Comparison of ENCODE assay signal across 8 mouse cellular contexts in the genomic region with DNA sequence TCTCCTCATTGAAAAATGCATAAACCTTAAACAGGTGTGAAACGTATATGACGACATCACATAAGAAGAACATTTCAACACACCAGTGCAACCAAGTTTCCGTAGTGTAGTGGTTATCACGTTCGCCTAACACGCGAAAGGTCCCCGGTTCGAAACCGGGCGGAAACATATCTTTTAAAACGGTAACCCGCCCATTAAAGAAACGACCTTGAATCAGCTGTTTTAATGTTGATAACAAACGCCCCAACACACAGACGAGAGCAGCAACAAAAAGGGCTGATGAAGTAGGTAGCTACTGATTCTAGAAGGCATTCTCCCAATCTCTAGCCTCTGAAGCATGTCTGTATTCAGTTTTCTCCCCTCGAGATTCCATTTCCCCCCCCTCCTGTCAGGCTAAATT. TPM values are rescaled to one million over a fixed set of nuclear protein-coding genes. Genes with fewer than 3 reads are reported as not detected.
DNase-seq lines count a peak whose midpoint lies in the region; ATAC-seq and TF ChIP-seq lines count a peak whose summit lies in the region.

No protein-coding gene starts in this region.

- H3K36me3 ChIP-seq in hindbrain, embryonic 13.5 days = peaks cover 13% of the 10 kb centered on the region

- H3K9me3 ChIP-seq in hindbrain, embryonic 13.5 days = no peaks in the 10 kb centered on the region

- peak; percentile 15 for ATAC-seq in Patski
- peak; percentile 12; the same call in 1 of the 2 replicates for ATAC-seq in hindbrain, embryonic 13.5 days (ENCODE audit: low FRiP score)

- peaks cover 33% of the 10 kb centered on the region for H3K4me1 ChIP-seq in hindbrain, embryonic 13.5 days (replicated peaks)

- peak overlapping the region; percentile 92 for H3K4me3 ChIP-seq in hindbrain, embryonic 13.5 days

- no peak for TF ChIP-seq CTCF in Patski (IDR thresholded peaks at IDR 0.05)

- no peaks in the 10 kb centered on the region for H3K27me3 ChIP-seq in Patski
- H3K27me3 ChIP-seq in hindbrain, embryonic 13.5 days = peaks cover 21% of the 10 kb centered on the region

- peak overlapping the region; percentile 76 for H3K4me2 ChIP-seq in hindbrain, embryonic 13.5 days

- WGBS in hindbrain, embryonic 13.5 days = under 1% methylated on average over 17 of the region's 17 CpGs

- peak; percentile 88 for DNase-seq in Patski (ENCODE audit: low read depth, low spot score)
- DNase-seq in cerebellum, adult 9-11 months = peak; percentile 88
- peak; percentile 73 to 88 for DNase-seq in frontal cortex, postnatal 14 days (ENCODE audit: low spot score in 2 of 2)
- DNase-seq in layer of hippocampus, postnatal 14 days (ENCODE audit: low spot score in 2 of 2) = peak; percentile 78 to 91
- DNase-seq in lung, postnatal 14 days = peak; percentile 92
- peak; percentile 68 for DNase-seq in ovary, postnatal 36 days (ENCODE audit: low spot score)
- peak; percentile 91 for DNase-seq in thymus, postnatal 14 days

- H3K27ac ChIP-seq in hindbrain, embryonic 13.5 days = peak overlapping the region; percentile 74

- no peak overlapping the region for H3K9ac ChIP-seq in hindbrain, embryonic 13.5 days

- CTCF ChIA-PET in Patski (lab: Charles Lee) = interaction anchor here (2.5 kb wide), 1 partner anchor 9 kb away, joined by 13 read pairs; no protein-coding TSS in a partner anchor

- POLR2A ChIA-PET in Patski (lab: Charles Lee) = no interaction called here

- in situ Hi-C loops in Patski (cut with MboI; ENCODE audit: low pct_unique_long_range_greater_than_20kb) = loop anchor here (10.0 kb wide), 1 partner anchor 194 kb away; a partner anchor contains a TSS

RNA-seq across cellular contexts. Expression of a gene that starts 0.7 kb away (rescaled TPM):
- 30.9 TPM for polyA plus RNA-seq in Patski (2021)
- 34.6 and 35.0 TPM in 2 replicates for polyA plus RNA-seq in hindbrain, embryonic 13.5 days (2015; fragmentation: Nextera tagmentation; extraction: Ambion mirVana)
- 10 to 100 TPM; 15.7 to 16.6 TPM for total RNA-seq in layer of hippocampus, postnatal 14 days (2021)

RNA-seq across cellular contexts. Expression of a gene that starts 1.4 kb away (rescaled TPM):
- 0.05 TPM for polyA plus RNA-seq in Patski (2021)
- 0.25 and 0.28 TPM in 2 replicates for polyA plus RNA-seq in hindbrain, embryonic 13.5 days (2015; fragmentation: Nextera tagmentation; extraction: Ambion mirVana)
- total RNA-seq in layer of hippocampus, postnatal 14 days (2021) = 1 to 10 TPM; 1.4 to 1.5 TPM

RNA-seq across cellular contexts. Expression of a gene that starts 43.1 kb away (rescaled TPM):
- not detected for polyA plus RNA-seq in Patski (2021)
- polyA plus RNA-seq in hindbrain, embryonic 13.5 days (2015; fragmentation: Nextera tagmentation; extraction: Ambion mirVana) = 0.06 TPM in 1 of 2 replicates, not detected in the other
- not detected for total RNA-seq in layer of hippocampus, postnatal 14 days (2021)

RNA-seq across cellular contexts. Expression of a gene that starts 46.5 kb away (rescaled TPM):
- polyA plus RNA-seq in Patski (2021) = 0.08 TPM
- 1.8 and 2.4 TPM in 2 replicates for polyA plus RNA-seq in hindbrain, embryonic 13.5 days (2015; fragmentation: Nextera tagmentation; extraction: Ambion mirVana)
- under 1 TPM; 0.33 to 0.78 TPM for total RNA-seq in layer of hippocampus, postnatal 14 days (2021)

RNA-seq across cellular contexts. Expression of a gene that starts 53.4 kb away (rescaled TPM):
- 18.4 TPM for polyA plus RNA-seq in Patski (2021)
- polyA plus RNA-seq in hindbrain, embryonic 13.5 days (2015; fragmentation: Nextera tagmentation; extraction: Ambion mirVana) = 12.3 and 18.4 TPM in 2 replicates
- total RNA-seq in layer of hippocampus, postnatal 14 days (2021) = 1 to 10 TPM; 5.0 to 6.9 TPM

Comparison
In these comparisons a context has a peak if more than half of its experiments do, and no peak if none do; other contexts are left out.
1. Peak in every context shown above with its lines: DNase-seq, ATAC-seq, H3K4me3 ChIP-seq and H3K27ac ChIP-seq.